Mouse (Mus musculus): ENCODE measurements around the gene Ctnnb1.

The Ctnnb1 gene

GRCm38 (mm10) chr9:121000641-121001320, 71.8 kb downstream of the Ctnnb1 start:
- no peak for DNase-seq (ENCODE audit: low spot score)

- no peak for DNase-seq (ENCODE audit: low spot score)
Observed at GRCm38 (mm10) chr9:121001681-121002540, 72.9 kb downstream of the Ctnnb1 start.

GRCm38 (mm10) chr9:121005961-121006360, 76.9 kb downstream of the Ctnnb1 start:
- DNase-seq (ENCODE audit: low spot score) = no peak
